Mouse (Mus musculus) A20 (cell line): ENCODE data around the gene Stambp.
"Not testable (repeated sequence)": the region's sequence is repeated elsewhere in the genome, so short reads cannot be mapped to it uniquely, and the experiment has no call there.

ENCODE experiments used
- DNase-seq: peaks from one replicate; pipeline ENCODE4 v3.0.0-alpha.2; 2011; ENCODE audit warnings: low read depth, low spot score

Stambp gene

DNA sequence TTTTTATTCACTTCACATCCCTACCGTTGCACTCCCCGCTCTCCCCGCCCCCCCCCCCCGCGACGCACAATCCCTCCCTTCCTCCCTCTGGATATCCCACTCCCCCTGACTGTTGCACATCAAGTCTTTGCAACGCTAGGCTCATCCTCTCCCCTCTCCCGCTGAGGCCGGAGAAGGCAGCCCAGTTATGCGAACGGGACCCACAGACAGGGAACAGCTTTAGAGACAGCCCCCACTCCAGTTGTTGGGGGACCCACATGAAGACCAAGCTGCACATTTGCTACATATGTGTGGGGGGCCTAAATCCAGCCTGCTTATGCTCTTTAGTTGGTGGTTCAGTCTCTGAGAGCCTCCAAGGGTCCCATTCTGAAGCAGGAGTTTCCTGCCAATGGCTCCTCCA is at the start of gene Stambp:
Gene Stambp (minus strand): TSS at position 59 of the 400 bp plus-strand sequence.
- no peak for DNase-seq

DNA sequence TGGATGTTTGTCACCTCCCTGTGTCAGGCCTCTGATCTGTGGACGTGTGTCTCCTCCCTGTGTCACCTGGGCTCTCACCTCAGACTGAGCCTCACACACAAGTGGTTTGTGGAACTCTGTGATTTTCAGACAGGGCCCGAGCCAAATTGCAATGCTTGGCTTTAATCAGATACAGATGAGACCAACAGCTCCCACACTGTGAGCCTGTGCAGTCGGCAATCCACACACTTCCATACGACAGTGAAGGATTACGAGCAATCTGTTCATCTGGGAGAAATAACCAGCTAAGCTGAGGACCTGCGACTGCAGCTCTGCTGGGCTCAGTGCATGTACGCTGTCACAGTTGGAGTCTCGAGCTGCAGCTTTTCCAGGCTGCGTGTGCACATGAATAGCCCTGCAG is 47.4 kb upstream of the Stambp start:
- no peak for DNase-seq

DNA sequence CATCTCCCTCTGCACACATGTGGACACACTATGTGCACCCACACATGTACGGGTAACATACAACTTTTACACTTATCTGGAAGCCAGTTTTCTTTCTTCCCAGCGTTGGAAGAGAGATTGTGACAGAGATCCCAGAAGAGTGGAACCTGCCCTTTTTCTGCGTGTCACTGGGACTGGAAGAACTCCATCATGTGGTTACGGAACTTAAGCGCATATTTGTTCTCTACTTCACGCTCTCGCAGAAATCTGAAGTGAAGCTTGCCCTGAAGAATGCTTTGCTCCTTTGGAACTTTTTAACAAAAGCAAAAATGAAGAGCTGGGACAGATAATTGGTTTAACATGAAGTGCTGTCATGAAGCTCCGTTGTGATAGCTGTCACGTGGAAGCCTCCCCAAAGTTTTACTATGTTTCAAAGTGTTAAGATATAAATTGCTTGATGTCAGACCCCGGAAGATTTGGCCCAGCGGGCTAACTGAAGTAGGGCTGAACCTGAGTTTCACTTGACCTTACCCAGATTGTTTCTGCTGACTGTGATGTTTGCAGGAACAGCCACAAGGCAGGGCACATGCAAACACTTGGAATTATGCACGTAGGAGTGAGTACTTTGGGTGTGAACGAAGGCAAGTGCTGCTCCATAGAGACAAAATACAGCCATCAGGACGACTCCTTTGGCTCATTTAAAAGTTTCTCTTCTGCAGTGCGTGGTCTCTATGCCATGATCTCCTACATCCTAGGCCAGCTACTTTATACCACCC is 45.2 kb upstream of the Stambp start:
- DNase-seq, result no peak

DNA sequence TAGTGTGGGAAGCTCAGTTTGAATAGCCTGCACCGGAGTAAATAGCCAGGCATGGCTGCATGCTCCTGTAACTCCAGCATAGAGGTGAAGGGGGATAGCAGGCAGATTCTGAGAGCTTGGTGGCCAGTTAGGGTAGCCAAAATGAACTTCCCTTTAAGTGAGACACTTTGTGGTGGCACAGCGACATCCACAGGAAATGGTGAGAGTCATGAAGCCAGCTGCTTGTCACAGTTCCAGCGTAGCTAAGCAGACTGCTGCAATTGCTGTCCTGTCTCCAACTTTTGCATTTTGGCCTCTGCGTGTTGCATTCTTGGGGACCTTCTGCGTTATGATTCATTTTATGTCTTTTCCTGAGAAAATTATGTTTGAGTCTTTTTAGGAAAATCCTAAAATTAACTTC is 44.0 kb upstream of the Stambp start:
- peak; percentile 20 for DNase-seq

DNA sequence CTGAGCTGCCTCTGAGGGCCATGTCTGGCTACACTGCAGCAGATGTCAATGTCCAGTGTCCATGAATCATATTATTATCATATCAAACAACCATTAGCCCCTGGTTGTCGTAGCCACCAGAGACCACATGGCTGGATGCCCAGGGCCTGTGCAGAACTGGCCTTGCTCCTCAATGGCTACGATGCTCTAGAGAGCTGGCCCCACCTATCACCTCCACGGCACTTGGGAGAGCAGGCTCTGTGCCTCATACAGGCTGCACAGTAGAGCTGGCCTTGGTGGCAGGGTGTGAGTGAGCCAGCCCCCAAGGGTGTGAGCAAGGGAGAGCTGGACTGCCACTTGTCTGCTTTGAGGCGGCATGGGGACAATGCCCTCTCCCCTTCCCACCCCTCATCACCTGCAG is 41.9 kb upstream of the Stambp start:
- no peak for DNase-seq

DNA sequence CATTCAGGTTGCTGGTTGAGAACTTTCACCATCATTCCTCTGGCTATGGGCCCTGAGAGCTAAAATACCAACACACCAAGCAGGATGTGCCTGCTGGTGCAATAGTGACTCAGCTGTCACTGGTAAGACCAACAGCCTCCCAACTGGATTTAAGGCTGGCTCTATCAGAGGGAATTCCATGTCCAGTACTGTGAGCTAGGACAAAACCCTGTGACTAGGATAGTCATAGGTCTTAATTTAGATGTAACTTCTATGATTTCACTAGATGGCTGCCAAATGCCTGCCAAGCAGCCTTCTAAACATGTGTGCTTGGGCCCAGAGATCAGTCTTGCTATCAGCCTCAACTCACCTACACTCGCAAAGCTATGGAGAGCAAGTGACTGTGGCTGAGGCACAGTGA is 40.4 kb upstream of the Stambp start:
- no peak for DNase-seq

DNA sequence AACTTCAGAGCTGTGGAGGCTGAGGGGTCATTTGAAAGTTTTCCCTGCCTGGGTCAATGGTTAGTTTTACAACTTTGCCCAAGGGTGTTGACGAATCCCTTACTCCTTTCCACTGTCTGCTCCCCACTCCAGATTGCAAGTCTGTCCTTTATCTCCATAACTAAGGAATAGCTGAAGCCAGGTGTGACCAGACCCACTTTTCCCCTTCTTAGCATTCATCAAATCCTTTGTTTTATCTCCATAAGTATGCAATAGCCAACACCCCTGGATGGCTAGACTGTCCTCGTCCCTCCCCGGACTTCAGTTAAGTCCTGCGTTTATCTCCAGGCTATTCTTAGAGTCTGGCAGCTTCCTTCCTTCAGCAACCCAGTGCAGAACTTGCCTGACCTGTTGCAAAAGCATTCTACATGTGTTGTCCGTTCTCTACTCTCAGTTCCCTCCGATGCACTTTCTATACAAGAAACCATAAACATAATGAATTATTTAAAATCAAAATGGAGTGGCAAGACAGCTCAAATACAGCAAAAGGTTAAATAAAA is 27.2 kb upstream of the Stambp start:
- DNase-seq, result no peak

DNA sequence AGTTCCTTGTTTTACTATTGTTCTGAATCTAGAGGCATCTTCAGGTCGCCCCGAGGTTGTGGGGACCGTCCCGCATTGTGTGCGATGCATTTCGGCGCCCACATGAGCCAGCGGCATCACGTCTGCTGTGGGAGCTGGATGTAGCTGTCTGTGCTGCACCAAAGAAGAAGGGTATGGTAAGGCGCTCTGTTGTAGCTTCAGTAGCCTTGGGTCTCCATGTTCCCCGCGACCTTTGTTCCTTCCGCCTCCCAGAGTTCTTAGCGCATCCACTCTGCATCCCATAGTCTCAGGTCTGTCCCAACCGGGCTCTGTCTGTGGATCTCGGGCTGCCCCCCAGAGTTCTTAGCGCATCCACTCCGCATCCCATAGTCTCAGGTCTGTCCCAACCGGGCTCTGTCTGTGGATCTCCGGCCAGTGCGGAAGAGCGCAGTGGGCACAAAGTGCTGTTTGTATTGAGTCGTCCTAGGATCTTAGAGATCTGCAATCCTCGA is 26.6 kb upstream of the Stambp start:
- DNase-seq, result peak; percentile 29

DNA sequence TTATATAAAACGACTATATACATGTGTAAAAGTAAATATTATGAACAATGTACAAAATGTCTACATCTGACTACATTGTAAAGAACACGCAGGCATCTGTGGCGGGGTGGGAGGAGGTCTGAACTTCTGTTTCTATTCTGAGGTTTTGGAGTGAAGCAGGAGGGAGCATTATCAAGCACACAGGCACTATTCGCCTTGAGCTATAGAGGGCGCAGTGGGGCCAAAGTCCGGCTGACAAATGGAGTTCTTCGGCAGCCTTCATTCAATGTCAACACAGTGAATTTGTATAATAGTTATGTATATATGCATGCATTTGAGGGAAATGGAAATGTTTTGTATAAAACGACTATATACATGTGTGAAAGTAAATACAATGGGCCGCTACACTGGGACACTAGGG is 26.1 kb upstream of the Stambp start:
- DNase-seq, result peak; percentile 39

DNA sequence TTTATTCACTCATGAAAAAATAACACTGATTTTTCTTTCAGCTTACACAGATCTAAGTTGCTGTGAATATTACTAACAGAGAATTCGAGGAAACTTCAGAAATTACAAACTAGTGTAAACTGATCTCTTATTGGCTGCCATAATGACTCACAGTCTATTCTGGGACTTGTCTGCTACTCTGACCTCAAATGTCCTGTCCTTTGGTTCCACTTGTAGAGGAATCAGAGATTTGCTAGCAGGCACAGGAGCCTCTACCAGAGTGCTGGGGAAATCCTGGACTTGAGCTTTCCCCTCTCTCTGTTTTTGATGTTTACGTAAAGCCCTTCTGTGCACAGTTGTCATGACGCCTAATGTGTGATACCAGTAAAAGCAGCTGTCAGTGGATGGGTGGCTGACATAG is 25.5 kb upstream of the Stambp start:
- DNase-seq, result no peak

DNA sequence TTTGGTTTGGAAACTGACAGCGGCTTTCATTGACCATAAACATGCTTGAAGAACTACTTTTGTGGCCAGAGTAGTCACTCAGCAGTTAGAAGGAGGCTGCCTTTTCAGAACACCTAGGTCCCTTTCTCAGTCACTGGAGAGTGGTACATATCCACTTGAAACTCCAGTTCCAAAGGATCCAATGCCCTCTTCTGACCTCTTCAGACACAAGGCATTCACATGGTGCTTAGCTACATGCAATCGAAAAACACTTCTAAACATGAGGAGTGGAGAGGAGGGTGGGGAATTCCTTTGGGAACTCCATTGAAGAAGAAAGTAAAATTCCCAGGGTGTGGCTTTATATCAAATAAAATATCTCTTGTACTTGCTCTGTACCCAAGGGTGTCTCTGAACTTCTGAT is 22.5 kb upstream of the Stambp start:
- DNase-seq, result no peak

DNA sequence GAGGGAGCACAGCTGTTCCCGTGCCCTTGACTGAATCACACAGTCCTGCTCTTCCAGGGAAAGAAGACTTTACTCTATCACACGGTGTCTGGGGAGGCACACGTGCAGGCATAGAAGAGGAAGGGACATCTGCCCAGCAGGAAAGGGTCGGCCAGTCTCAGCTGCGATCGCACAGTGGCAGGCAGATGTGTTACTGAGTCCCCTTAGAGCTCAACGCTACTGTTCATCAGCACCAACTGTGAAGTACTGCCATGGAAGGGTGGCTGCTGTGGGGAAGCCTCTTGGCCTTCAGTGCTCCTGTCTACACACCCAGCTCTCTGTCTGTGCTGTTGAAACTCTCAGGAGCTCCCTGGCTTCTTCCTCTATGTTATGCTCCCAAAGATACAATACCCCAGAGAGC is 21.4 kb upstream of the Stambp start:
- no peak for DNase-seq

DNA sequence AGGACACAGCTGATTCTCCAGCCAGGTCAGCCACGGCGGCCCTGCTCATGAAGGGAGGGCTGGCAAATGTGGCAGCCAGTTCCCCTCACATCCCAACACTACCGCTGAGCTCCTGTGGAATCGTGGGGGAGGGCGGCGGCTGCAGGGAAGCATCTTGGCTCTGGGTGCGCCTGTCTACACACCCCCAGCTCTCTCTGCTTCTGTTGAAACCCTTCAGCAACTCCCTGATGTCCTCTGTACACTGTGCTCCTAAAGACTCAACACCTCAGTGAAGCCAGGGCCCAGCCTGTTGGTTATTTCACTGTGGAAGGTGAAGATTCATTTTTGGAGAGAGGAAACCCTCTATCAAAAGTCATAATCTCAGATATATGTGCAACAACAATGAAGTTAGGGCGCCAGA is 19.5 kb upstream of the Stambp start:
- no peak for DNase-seq

DNA sequence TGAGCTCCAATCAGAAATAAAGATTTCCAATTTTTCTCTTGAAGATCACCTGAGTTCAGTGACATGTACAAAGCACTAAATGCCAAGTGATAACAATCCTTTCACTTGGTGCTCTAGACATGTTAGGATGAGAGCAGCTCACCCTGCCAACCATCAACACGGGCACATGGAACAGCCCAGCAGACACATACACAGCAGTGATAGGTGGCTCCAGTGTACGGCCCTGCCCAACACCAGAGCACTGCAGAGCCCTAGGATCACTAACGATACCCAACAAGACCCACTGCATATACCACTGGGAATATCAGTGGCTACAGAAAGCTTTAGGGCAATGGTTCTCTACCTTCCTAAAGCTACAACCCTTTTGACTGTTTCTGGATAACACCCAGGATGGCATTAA is 17.8 kb upstream of the Stambp start:
- no peak for DNase-seq

DNA sequence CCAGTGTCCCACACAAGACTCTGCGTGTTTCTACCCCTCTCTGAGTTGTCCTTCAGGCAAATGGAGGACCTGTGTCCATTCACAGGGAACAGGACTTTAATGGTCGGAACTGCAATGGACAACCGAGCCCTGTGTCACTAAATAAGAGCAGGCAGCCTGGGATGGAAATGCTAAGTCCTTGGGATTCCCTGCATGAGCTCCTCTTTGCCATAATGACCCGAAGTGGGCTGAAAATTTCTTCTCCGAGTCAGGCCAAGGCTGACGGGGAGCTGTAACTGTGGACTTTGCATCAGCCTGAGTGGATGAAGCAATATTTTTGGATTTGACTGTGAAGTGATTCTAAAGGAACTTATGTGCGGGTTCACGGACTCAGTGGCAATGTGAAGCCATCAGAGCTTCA is 14.7 kb upstream of the Stambp start:
- DNase-seq, result not testable (repeated sequence)

DNA sequence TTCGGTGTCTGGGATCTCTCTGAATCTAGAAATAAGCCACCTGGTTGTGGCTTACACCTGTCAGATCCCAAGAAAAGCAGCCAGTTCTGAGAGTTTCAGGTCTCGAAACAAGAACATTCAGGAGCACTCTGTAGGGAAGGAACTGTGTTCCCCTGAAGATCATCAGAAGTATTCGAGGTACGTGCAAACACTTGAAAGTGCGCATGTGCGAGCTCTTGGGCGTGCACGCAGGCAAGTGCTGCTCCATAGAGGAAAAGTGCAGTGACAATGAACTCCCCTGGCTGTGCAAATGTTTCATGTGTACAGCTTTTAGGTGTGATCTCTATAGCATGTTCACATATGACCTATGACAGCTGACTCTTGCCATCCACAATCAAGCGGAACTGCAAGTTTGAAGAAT is 12.8 kb upstream of the Stambp start:
- not testable (repeated sequence) for DNase-seq

DNA sequence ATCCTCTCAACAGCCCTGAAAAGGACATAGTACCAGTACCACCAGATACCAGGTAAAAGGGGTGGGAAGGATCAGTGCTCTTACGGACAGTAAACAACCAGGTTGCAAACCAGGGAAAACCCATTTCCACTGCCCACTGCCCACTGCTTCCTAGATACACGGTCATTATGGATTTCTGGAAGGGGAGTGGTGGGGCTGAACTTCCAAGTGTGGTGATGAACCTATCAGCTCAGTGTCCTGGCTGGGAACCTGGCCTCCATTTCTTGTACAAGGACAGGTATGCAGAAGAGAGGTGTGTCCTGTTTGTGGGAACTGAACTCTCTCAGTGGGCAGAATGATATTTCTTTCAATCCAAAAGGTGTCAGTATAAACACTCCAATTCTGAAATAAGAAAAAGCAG is 11.1 kb upstream of the Stambp start:
- no peak for DNase-seq

DNA sequence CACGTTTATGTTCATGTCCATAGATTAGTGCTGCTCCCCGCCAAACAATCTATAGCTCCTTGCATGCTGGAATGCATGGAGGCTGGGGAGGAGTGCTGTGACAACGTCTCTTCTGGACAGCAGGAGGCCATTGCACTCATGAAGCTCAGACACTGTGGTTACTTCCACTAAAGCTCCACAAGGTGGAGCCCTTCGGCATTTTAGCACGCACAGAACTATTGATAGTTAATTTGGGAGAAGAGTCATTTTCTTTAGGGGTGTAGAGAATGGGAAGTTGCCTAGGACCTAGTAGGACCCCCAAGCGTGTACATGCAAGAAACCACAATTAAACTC is 10.4 kb upstream of the Stambp start:
- DNase-seq, result peak; percentile 35

DNA sequence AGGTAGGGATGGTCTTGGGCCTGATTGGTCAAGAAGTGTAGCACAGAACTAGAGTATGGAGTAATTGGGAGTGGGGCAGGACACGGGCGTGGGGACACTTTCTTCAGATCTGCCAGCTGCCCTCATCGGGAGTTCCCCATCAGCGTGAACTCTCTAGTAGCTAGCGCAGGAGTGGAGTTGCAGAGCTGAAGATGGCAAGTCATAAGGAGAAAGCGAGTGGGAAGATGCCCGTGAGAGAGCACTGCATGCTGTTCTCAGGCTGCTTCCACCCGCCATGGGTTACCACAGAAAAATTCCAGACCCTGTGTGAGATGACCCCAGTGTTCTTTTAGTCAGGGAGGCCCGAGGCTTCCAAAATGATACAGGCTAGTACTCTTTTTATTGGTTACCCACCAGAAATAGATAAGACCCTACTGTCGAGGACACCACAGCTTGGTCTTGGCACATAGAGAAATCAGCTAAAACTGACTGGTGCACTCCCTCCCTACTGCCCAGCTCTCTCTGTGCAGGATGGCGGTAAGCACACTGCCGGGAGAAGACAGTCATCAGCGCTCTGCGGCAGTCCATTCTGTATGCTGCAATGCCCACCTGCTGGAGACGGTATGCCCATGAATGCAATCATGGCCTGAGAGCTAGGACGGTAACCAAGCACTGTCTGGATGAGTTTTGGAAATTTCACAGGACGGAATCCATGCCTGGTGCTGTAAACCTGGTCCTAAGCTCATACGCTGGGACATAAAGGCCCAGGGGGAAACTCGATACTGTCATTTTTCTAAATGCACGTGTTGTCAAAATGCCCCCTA is 9.8 kb upstream of the Stambp start:
- no peak for DNase-seq

DNA sequence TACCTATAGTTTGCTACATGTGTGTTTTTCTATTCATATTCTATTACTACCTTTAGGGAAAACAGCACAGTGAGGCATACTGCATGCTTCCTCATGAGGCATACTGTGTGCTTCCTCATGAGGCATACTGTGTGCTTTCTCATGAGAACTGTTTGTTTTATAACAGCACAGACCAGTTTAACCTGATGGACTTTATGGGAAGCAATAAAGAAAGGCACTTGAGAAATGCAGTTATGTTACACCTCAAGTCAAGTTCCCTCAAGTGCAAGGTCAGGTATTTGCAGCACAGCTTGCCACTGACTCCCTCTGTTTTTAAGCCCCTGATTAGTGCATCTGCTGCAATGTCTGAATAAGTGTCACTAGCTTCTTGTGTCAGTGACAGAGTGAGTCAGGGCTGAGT is 5.0 kb upstream of the Stambp start:
- DNase-seq, result no peak

DNA sequence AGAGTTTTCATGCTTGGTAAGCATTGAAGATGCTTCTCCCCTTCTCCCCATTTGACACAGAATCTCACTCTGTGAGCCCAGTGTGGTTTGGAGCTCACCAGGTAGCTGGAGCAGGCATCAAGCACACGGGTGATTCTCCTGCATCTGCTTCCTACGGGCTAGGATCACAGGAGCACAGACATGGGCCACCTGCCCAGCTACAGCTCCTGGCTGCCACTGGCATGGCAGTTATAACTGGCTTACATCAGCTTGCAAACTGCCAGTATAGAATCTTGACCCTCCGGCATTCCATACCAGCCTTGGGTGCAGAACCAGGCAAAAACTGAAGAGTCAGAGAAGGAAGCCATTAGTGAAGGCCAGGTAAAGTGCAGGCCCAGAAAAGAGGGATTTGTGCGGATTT is 3.1 kb upstream of the Stambp start:
- DNase-seq, result no peak

DNA sequence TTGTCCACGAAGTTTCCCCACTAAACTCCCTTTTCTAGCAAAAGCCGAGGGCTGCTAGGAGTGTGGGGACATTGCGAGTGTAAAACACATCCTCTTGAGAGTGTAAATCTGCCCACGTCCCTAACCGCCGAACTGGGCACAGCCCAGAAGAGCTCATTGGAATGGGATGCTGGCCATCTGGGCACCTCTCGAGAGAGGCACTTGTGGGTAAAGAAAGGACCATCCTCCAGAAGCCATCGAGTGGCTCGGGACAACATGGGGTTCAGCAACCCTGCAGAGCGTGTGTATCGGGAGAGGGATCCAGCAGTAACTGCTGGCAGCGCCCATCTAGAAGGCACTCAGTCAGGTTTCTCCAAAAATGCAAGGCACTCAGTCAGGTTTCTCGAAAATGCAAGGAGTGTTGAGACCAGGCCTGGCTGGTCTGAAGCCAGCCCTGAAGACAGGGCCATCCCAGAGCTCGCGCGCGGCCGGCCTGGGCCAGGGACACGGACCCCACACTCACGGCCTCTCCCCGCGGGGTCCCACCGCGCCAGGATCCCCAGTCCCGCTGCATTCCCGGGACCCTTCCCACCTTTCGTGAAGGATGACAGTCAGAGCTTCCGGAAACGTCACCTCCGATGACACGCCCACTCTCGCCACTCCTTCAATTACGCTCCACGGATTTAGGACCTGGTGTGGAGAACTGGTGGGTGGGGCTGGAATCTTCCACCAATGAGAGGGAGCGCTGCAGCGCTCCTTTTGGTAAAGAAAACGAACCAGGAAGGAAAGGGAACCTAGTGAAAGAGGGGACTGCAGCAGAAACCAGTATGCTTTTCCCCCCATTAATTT is 475 bp downstream of the Stambp start:
- peak; percentile 82 for DNase-seq
